Mouse (Mus musculus) thymus, adult 2 months (tissue): ENCODE results near the gene Gm3739. TPM values are rescaled to one million over a fixed set of nuclear protein-coding genes. Genes with fewer than 3 reads are reported as not detected.
"Not testable (repeated sequence)": the region's sequence is repeated elsewhere in the genome, so short reads cannot be mapped to it uniquely, and the experiment has no call there.

ENCODE experiments used
- DNase-seq: peaks from one replicate; pipeline ENCODE4 v3.0.0; 2021
- H3K27ac ChIP-seq: fragments of 200-500 bp; 2 replicates; pipeline ENCODE4 v1.5.1; 2012; ENCODE audit warnings: low read length, control low read depth; ENCODE audit not compliant: control insufficient read depth, insufficient read depth
- H3K27me3 ChIP-seq: fragments of 200-500 bp; 2 replicates; pipeline ENCODE4 v1.6.1; 2012; ENCODE audit warnings: mild to moderate bottlenecking, low read length, moderate library complexity, mixed read lengths; ENCODE audit not compliant: control insufficient read depth, insufficient read depth
- H3K36me3 ChIP-seq: fragments of 200-500 bp; 2 replicates; pipeline ENCODE4 v1.6.1; 2012; ENCODE audit warnings: mild to moderate bottlenecking, low read length, moderate library complexity; ENCODE audit not compliant: control insufficient read depth, insufficient read depth
- H3K4me1 ChIP-seq: fragments of 200-500 bp; replicated peaks from 2 replicates; pipeline ENCODE4 v1.6.1; 2012; ENCODE audit warnings: low read length; ENCODE audit not compliant: control insufficient read depth, insufficient read depth
- H3K4me3 ChIP-seq: fragments of 200-500 bp; 2 replicates; pipeline ENCODE4 v1.5.1; 2012; ENCODE audit warnings: mild to moderate bottlenecking, low read length, control low read depth, moderate library complexity; ENCODE audit not compliant: control insufficient read depth, insufficient read depth
- WGBS: fragments of 180-500 bp; shearing (Covaris S2); methylation state at CpG from one replicate; pipeline ENCODE4 v1.1.7; 2018; 5-methylcytosine and 5-hydroxymethylcytosine counted together
- polyA plus RNA-seq: library from polyadenylated mRNA; depleted of rRNA; stranded (reverse); fragments of >200 nt; gene quantifications from 2 replicates; pipeline ENCODE4 v1.2.3, GENCODE M21; 2012; rRNA removed

Gene Gm3739
- polyA plus RNA-seq: 0.24 and 0.57 TPM in 2 replicates

- not testable (repeated sequence) for H3K36me3 ChIP-seq, H3K27ac ChIP-seq, H3K4me1 ChIP-seq, H3K27me3 ChIP-seq
- H3K4me3 ChIP-seq: peak within 1 kb of the TSS; percentile 61
- WGBS: under 1% methylated on average over 27 of the region's 35 CpGs
- DNase-seq: peak; percentile 1
Observed at GRCm38 (mm10) chr14:7314661-7315060, at the start of gene Gm3739. Gm3739 (minus strand) TSS chr14:7315049.

GRCm38 (mm10) chr14:7332295-7332694, 17.4 kb upstream of the Gm3739 start, which contains the start of gene Gm5797:
Gm5797 (minus strand) TSS chr14:7332395.
- H3K4me3 ChIP-seq, H3K27ac ChIP-seq, H3K4me1 ChIP-seq, DNase-seq, H3K27me3 ChIP-seq, H3K36me3 ChIP-seq: not testable (repeated sequence)
- no CpG with 5 or more reads among the region's 1 CpGs for WGBS

- WGBS: under 1% methylated on average over 18 of the region's 19 CpGs
- peak; percentile 39 for DNase-seq
Observed at GRCm38 (mm10) chr14:7315093-7315492, 244 bp upstream of the Gm3739 start.

GRCm38 (mm10) chr14:7264614-7265013, 50.2 kb downstream of the Gm3739 start, which contains the start of gene Gm3727:
Gm3727 (minus strand) TSS chr14:7264714.
- not testable (repeated sequence) for H3K36me3 ChIP-seq, DNase-seq, H3K27ac ChIP-seq, H3K4me3 ChIP-seq, H3K4me1 ChIP-seq, H3K27me3 ChIP-seq
- 87% methylated on average over 3 of the region's 3 CpGs for WGBS

More at GRCm38 (mm10) chr14:7315093-7315492, 244 bp upstream of the Gm3739 start:
- H3K4me3 ChIP-seq: peak overlapping the region; percentile 61
- H3K4me1 ChIP-seq, H3K27ac ChIP-seq, H3K36me3 ChIP-seq, H3K27me3 ChIP-seq: not testable (repeated sequence)

Other genes with a start within 250 kb of the Gm3739 start
- gene Gm3696, start 214.4 kb downstream of the Gm3739 start, polyA plus RNA-seq: 0.11 and 0.42 TPM in 2 replicates
- gene Gm6676, start 189.6 kb downstream of the Gm3739 start, polyA plus RNA-seq: not detected in 2 replicates
- 0.18 and 0.44 TPM in 2 replicates for gene Gm3512, start 140.5 kb downstream of the Gm3739 start, polyA plus RNA-seq
- not detected in 2 replicates for gene Gm16434, start 120.5 kb downstream of the Gm3739 start, polyA plus RNA-seq
- gene Gm3727, start 50.3 kb downstream of the Gm3739 start, polyA plus RNA-seq: not detected in 2 replicates
- gene Gm5797, start 17.3 kb upstream of the Gm3739 start, polyA plus RNA-seq: not detected in 2 replicates
- not detected in 2 replicates for gene Gm8374, start 50.1 kb upstream of the Gm3739 start, polyA plus RNA-seq
- not detected in 2 replicates for gene Gm3755, start 135.9 kb upstream of the Gm3739 start, polyA plus RNA-seq
- not detected in 2 replicates for gene Gm3752, start 168.7 kb upstream of the Gm3739 start, polyA plus RNA-seq